Mouse (Mus musculus) central nervous system, embryonic 18 days (tissue): ENCODE data around the gene Wdr72. TPM values are rescaled to one million over a fixed set of nuclear protein-coding genes. Genes with fewer than 3 reads are reported as not detected.

Experiments used
- polyA plus RNA-seq: library from polyadenylated mRNA; depleted of rRNA; stranded (reverse); fragments of >200 nt; gene quantifications from 2 replicates; pipeline ENCODE4 v1.2.3, GENCODE M21; 2012; rRNA removed

Wdr72 gene
- 0.09 and 0.24 TPM in 2 replicates for polyA plus RNA-seq

GRCm38 (mm10) chr9:74109761-74110460 is at the start of gene Wdr72:
Gene Wdr72 (plus strand): TSS chr9:74110356.

Other genes with a start within 250 kb of the Wdr72 start
- 3.0 and 3.4 TPM in 2 replicates for gene Unc13c, start 141.4 kb upstream of the Wdr72 start, polyA plus RNA-seq